Mouse (Mus musculus) ES-E14 (cell line): Measurements from ENCODE around the gene Acaca.

Source experiments
- MAFK ChIP-seq: IDR thresholded peaks from 2 replicates; pipeline ENCODE4 v1.6.1; 2014; ENCODE audit warnings: mild to moderate bottlenecking, low read depth, low read length, inconsistent platforms; ENCODE audit not compliant: insufficient read depth
- ZC3H11A ChIP-seq: IDR thresholded peaks from 2 replicates; pipeline ENCODE4 v1.6.1; 2012; ENCODE audit warnings: low read depth, mild to moderate bottlenecking, inconsistent platforms, low read length, borderline replicate concordance

- TF ChIP-seq MAFK (no peak), ZC3H11A (no peak)
These were observed 43.3 kb downstream of the Acaca start for GRCm38 (mm10) chr11:84172539-84173435.
